Mouse (Mus musculus) heart, postnatal 10 days (tissue): ENCODE measurements around the gene Arid3a. TPM values are rescaled to one million over a fixed set of nuclear protein-coding genes. Genes with fewer than 3 reads are reported as not detected.

Experiments used
- total RNA-seq, 2 experiments: library from RNA; stranded (reverse); gene quantifications; 2 replicates each; pipeline ENCODE4 v1.2.3; 2021

The Arid3a gene
- total RNA-seq, 2 experiments from 2014 or later, result 3.1 to 3.2 TPM

Other genes with a start within 250 kb of the Arid3a start
- 100 to 1,000 TPM; 152 to 159 TPM for gene Cdc34, start 244.8 kb upstream of the Arid3a start, total RNA-seq
- gene Gzmm, start 238.0 kb upstream of the Arid3a start, total RNA-seq, result 1 to 10 TPM; 3.8 to 4.3 TPM
- gene Bsg, start 222.6 kb upstream of the Arid3a start, total RNA-seq, result 1,000 to 10,000 TPM; 1,161 to 1,276 TPM
- gene Hcn2, start 210.4 kb upstream of the Arid3a start, total RNA-seq, result 10 to 100 TPM; 22.6 to 27.6 TPM
- 10 to 100 TPM; 36.3 to 54.4 TPM for gene Polrmt, start 180.5 kb upstream of the Arid3a start, total RNA-seq
- not detected for gene Fgf22, start 172.0 kb upstream of the Arid3a start, total RNA-seq
- 10 to 100 TPM; 31.8 to 34.4 TPM for gene Rnf126, start 160.1 kb upstream of the Arid3a start, total RNA-seq
- 1 to 10 TPM; 5.8 to 7.4 TPM for gene Fstl3, start 149.8 kb upstream of the Arid3a start, total RNA-seq
- gene Prss57, start 136.1 kb upstream of the Arid3a start, total RNA-seq, result not detected
- gene Palm, start 133.5 kb upstream of the Arid3a start, total RNA-seq, result 100 to 1,000 TPM in 1 of 2 experiments, 10 to 100 TPM in 1; 90.8 to 103 TPM
- under 1 TPM; 0.22 to 0.30 TPM for gene Misp, start 106.1 kb upstream of the Arid3a start, total RNA-seq
- 100 to 1,000 TPM; 144 to 145 TPM for gene Ptbp1, start 72.6 kb upstream of the Arid3a start, total RNA-seq
- gene Prtn3, start 52.6 kb upstream of the Arid3a start, total RNA-seq, result under 1 TPM in 1 of 2 experiments, not detected in 1; 0.55 TPM
- gene Plppr3, start 52.4 kb upstream of the Arid3a start, total RNA-seq, result under 1 TPM; 0.53 to 0.89 TPM
- gene Elane, start 40.8 kb upstream of the Arid3a start, total RNA-seq, result not detected
- gene Cfd, start 36.2 kb upstream of the Arid3a start, total RNA-seq, result 10 to 100 TPM in 1 of 2 experiments, 1 to 10 TPM in 1; 3.2 to 12.0 TPM
- 10 to 100 TPM; 59.5 to 60.0 TPM for gene Med16, start 18.1 kb upstream of the Arid3a start, total RNA-seq
- gene Gm26602, start 16.2 kb upstream of the Arid3a start, total RNA-seq, result not detected
- under 1 TPM; 0.17 to 0.22 TPM for gene Kiss1r, start 10.1 kb upstream of the Arid3a start, total RNA-seq
- gene R3hdm4, start 5.8 kb upstream of the Arid3a start, total RNA-seq, result 10 to 100 TPM; 93.4 to 94.9 TPM
- 10 to 100 TPM; 22.7 to 23.4 TPM for gene Wdr18, start 33.1 kb downstream of the Arid3a start, total RNA-seq
- gene Grin3b, start 43.7 kb downstream of the Arid3a start, total RNA-seq, result not detected
- gene Tmem259, start 57.3 kb downstream of the Arid3a start, total RNA-seq, result 100 to 1,000 TPM; 126 to 132 TPM
- gene Cnn2, start 61.5 kb downstream of the Arid3a start, total RNA-seq, result 10 to 100 TPM; 60.3 to 65.6 TPM
- gene Abca7, start 69.5 kb downstream of the Arid3a start, total RNA-seq, result 1 to 10 TPM; 7.8 to 8.2 TPM
- gene Arhgap45, start 89.6 kb downstream of the Arid3a start, total RNA-seq, result 1 to 10 TPM; 5.0 to 6.1 TPM
- 10 to 100 TPM; 79.0 to 79.1 TPM for gene Polr2e, start 112.8 kb downstream of the Arid3a start, total RNA-seq
- gene Gpx4, start 120.1 kb downstream of the Arid3a start, total RNA-seq, result 100 to 1,000 TPM; 551 to 562 TPM
- 10 to 100 TPM; 15.1 to 17.6 TPM for gene Sbno2, start 178.5 kb downstream of the Arid3a start, total RNA-seq
- gene Stk11, start 188.8 kb downstream of the Arid3a start, total RNA-seq, result 100 to 1,000 TPM; 110 to 112 TPM
- gene Atp5d, start 211.6 kb downstream of the Arid3a start, total RNA-seq, result 1,000 to 10,000 TPM; 1,058 to 1,125 TPM
- 1 to 10 TPM; 3.2 to 4.1 TPM for gene Cbarp, start 213.8 kb downstream of the Arid3a start, total RNA-seq
- gene Midn, start 221.2 kb downstream of the Arid3a start, total RNA-seq, result 100 to 1,000 TPM; 132 to 190 TPM
- 100 to 1,000 TPM; 113 to 134 TPM for gene Cirbp, start 238.9 kb downstream of the Arid3a start, total RNA-seq
- 1 to 10 TPM; 3.1 to 3.4 TPM for gene 1600002K03Rik, start 245.9 kb downstream of the Arid3a start, total RNA-seq